Mouse (Mus musculus) retina, postnatal 1 day (tissue): Measurements from ENCODE around the gene Gm32742.
A peak's percentile ranks its signal among the peaks of the same experiment; 100 is the strongest.
"Not testable (repeated sequence)": the region's sequence is repeated elsewhere in the genome, so short reads cannot be mapped to it uniquely, and the experiment has no call there.

ENCODE experiments used
- DNase-seq: peaks from one replicate; pipeline ENCODE4 v3.0.0-alpha.2; 2012

The Gm32742 gene

DNA sequence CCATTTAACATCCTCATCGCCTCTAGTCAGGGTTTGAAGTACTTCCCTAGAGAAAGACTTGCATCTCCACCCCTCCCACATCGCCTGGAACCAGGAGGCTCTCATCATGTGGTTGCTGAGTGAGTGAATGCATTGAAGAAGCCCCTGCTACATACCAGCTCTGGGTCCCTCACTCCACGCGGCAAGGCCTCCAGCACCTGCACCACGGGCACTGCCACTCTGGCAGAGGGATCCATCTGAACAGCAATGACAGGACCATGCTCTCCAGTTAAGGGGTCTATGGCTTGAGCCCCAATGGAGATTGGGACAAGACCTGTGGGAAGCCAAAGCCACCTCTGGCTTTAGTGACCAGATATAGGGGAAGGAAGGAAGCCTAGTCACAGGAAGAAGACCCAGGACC is 18.0 kb downstream of the Gm32742 start:
- no peak for DNase-seq

DNA sequence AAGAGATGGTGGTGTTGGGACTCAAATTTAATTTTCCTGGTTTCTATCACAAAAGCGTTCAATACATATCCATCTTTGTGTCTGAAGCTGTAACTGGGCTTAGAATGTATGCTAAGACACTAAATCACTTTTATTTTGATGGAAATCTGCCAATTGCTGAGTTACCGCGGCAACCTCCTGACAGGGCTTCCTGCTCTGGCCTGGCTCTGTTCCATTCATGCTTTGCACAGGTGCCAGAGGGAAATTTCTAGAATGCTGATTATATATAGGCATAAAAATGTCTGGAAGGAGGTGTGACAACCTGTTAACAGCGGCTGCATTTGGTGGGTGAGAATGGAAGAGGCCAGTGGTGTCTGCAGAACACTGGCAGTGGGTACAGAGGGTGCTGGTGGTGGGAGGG is 18.8 kb downstream of the Gm32742 start:
- no peak for DNase-seq

DNA sequence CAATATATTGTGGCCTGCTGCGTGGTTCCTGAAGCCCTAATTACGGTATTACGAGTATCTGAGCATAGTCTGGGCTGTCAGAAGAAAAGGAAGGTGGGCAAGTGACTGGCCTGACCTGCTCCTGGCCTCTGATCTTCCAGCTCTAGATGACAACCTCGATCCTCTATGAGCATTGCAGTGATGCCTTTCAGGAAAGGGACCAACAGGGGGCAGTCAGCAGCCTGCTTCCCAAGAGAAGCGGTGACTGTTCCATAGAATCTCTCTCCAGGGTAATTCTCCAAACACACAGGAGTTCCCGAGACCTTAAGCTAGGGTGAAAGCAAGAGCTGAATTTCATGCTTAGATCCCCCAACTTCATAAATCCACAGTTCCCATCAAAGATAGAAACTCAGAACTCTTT is 21.1 kb downstream of the Gm32742 start:
- DNase-seq: no peak

DNA sequence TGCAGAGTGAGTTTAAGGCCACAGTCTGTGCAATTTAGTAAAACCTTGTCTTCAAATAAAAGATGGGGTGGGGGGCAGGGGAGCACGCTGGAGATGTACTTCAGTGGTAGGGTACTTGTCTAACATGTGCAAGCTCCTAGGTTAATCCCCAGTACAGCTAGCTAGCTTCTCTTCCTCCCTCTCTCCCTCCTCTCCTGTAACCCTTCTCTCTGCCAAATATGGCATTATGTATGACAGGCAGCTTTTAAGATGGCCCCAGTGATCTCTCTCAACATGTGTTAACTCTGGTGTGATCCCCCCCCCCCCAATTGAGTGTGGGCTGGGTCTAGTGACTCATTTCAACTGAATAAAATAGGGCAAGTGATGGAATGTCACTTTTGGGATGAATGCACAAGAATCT is 21.9 kb downstream of the Gm32742 start:
- DNase-seq: no peak

DNA sequence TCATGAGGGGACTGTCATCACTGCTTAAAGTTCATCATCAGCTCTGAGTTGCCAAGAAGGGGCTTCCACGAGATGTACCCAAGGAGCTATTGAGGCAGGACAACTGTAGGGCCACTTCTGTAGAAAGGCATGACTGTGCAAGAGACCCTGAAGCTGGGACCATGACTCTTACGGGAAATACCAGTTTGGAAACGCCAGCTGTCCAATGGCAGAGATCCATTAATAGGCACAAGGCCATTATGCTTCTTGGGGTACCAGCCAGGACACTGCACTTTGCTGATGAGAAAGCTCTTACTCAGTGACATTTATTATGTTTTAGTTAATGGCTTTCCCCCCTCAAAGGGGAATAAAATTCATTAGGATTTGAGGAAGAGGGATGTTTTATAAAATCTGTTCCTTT is 24.6 kb downstream of the Gm32742 start:
- no peak for DNase-seq

DNA sequence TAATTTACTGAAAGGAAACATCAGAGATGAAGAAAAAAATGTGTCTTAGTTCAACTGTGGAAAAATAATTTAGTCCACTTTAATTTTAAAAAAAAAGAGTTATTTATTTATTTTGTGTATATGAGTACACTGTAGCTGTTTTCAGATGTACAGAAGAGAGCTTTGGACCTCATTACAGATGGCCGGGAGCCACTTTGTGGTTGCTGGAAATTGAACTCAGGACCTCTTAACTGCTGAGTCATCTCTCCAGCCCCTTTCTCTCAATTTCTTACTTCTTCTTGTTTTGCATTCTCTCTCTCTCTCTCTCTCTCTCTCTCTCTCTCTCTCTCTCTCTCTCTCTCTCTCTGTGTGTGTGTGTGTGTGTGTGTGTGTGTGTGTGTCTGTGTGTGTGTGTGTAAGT is 25.9 kb downstream of the Gm32742 start:
- DNase-seq: not testable (repeated sequence)

DNA sequence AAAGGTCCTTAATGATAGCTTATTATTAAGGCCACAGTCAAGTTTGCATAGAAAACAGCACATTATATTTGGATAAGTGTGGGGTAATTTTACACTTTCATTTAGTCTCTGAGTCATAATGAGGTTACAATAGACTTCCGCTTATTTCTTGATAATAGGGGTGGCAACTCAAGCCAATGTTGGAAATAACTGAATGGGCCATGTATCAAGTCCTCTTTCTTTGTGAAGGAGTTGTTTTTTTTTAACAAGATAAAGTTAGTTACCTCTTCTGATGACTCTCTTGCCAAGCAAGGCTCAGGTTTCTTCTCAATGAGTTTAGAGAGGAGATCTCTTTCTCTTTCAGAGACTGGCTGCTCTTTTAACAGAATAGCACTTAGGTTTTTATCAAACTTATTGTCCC is 27.0 kb downstream of the Gm32742 start:
- no peak for DNase-seq

DNA sequence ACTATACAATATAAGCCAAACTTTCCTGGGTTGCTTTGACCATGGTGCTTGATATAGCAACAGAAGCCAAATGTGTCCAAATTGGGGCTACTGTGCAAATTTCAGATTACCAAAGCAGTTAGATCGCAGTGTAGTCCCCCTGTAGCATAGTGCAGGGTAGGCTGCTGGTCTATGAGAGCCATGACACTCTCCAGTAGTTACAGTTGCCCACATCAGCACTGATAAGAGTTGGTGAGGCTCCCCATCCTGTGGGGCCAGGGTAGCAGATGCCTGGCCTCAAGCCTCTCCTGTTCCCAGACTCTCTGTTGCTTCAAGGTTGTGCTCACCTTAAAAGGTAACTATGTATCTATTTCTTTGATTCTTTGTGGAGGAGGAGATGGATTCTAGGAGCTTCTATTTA is 27.5 kb downstream of the Gm32742 start:
- DNase-seq: no peak

DNA sequence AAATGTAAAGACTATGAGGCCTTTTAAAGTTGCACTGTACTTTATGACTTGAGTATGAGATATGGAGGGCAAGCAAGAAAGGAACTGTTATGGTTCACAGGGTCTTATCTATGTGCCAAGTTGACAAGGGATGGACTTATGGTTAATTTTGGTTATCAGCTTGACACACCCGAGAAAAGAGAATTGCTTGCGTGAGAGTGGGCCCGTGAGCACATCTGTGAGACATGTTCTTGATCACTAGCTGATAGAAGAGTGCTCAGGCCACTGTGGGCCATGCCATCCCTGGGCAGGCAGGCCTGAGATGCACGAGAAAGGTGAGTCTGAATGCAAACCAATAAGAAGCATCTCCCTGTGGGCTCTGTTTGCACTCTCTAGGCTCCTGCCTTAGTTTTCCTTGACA is 27.9 kb downstream of the Gm32742 start:
- no peak for DNase-seq

DNA sequence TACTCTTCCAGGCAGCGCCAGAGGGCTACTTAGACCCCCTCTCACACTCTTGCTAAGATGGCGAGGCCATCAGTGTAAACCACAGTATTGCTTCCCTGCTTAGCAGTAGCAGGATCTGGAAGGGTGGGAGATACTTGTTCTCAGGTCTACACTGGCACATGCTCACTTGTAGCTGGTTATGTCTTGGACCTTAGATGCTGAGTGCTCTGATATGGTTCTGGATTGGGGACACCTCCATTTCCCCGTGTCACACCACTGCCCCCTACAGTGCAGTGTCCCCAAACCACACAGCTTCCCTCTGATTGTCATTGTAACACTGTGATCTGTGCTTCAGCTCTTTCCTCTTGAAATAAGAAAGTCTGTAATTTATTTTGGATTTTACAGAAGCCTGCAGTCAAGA is 28.3 kb downstream of the Gm32742 start:
- peak; percentile 30 for DNase-seq

DNA sequence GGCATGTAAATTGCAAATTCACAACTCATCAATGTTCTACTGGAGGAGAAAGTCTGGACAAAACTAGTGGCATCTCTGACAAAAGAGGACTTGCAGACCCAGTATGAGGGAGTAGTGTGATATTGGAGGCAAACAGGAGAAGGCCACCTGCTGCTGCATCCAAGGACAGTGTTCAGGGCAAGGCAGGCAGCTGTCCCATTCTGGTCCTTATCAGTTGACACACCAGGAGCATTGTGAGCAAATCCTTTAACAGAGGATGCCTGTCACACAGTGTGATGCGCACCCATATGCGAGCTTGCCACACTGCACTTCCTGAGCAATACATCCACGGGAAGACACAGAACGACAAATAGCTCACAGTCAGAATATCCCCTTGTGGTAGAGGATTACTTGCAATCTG is 50.5 kb downstream of the Gm32742 start:
- DNase-seq: no peak

DNA sequence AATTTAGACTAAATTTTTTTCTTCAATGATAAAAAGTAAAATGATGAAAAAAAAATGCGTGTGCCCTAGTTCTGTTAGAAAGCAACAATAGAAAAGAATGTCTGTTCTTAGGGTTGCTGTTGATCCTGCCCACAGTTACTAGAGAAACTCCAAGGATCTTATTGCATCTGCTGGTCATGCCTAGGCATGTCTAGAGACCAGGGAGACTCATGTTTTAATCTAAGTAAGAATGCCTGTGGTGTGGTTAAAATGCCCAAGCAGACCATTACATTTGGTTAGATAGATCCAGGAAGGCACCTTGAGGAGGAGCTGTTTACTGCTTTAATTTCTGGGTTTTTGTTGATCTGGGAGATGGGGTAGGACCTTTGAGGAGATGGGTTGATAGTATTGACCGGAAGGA is 59.6 kb downstream of the Gm32742 start:
- no peak for DNase-seq

DNA sequence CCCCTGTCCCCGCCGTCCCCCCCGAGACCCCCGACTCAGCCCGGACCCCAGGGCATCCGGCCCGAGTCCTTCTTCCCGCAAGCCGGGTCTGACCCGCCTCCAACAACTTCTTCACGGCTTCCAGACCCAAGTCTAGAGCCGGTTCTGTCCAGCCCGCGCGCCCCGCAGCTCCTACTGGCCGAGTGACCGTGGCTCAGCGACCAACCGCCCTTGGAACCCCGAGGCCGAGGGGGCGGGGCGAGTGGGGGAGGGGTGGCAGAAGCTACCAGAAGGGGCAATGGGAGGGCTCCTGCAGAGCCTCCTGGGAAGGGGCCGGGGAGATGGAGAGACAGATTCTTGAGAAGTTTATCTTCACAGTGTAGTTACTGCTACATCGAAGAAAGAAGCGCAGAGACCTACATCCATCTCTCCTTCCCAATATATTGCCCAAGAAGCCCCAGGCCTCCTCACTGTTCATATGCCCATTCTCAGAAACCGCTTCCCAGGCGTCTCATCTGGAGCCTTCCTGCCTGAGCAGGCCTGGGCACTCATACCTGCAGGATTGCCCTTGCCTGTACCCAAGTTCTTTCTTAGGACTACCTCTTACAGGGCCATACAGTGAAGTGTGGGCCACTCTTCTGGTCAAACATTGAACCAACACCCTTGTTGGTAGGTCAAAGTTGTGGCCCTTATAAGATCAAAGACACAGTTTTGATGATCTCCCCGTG is 61.4 kb downstream of the Gm32742 start:
- peak; percentile 73 for DNase-seq

DNA sequence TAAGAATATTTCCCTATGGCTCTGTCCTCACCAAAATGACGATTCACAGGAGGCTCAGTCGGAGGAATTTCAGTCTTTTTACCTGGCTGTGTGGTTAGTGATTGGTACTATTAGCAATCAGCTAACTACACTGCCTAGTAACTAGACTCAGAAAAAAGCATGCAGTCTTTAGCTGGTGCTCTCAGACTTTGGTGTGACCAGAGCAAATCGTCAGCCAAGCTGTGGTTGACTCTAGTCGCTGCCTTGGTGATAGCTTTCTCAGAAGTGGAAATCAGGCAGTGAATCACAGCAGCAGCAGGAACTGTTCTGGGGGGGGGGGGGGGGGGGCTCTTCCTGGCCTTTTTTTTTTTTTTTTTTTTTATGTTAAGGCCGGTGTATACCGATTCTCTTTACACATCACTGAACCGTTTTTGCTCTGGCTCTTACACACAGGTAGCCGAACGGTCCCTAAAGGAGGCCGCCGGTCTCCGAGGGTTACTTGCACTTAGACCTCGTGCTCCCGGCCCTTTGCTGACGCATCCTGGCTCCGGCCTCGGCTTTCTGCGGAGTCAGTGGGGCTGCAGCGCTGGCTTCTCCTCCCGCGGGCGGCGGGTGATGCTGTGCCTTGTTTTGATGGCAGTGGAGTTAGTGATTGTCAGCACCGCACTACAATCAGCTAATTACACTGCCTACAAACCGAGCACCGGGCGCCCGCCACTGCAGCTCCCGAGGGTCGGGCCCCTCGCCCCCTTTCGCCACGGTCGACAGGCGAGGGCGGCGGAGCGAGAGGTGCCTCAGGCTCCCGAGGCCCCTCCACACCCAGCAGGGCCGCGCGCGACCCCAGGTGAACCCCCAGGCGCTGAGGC is 62.1 kb downstream of the Gm32742 start:
- DNase-seq: peak; percentile 65

DNA sequence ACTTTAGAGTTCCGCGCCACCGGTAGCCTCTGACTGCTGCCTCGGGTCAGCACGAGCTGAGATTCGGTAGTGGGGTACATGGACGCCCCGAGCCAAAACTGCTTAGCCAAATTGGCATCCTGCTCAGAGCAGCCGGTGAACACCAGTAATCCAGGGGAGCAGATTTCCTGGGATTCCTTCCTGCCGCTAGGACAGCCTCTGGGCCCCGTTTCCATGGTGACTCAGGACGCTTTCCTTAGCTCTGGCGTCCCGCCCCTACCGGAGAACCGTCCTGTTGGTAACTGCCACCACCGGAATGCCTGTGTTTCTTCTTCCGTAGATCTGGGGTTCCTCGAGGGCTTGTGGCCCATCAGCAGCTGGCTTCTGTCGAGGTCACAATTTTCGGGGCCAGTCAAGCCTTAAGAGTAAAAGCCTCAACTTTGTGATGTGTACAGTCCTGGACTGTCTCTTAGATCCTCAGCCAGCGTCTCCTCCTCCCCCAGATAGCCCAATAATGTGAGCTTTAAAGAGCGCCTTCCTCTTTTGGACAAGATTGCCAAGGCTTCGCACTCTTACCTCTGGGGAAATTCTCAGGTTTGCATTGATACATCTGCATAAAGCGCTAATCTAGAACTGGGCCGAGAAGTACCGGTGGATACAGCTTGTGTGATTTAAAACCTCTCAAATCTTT is 63.4 kb downstream of the Gm32742 start, which contains the start of gene 4833427G06Rik:
Gene 4833427G06Rik (minus strand): TSS at position 323 of the 670 bp plus-strand sequence.
- peak; percentile 83 for DNase-seq

DNA sequence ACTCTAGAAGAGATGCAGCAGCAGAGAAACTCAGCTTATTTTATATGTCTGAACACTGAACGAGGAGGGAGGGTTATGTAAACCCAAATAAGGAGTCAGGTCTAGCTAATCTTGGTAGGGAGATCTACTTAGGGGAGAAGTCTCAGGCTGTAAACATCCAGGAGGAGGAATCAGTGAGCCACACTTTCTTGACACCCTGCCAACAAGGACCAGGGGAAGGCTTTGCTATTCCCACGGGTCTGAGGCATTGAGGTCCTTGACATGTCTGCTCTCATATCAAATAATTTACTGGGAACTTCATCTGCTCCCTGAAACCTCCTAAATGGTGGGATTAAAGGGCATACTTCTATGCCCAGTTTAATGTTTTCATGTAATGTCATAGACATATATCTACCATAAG is 69.0 kb downstream of the Gm32742 start:
- no peak for DNase-seq

DNA sequence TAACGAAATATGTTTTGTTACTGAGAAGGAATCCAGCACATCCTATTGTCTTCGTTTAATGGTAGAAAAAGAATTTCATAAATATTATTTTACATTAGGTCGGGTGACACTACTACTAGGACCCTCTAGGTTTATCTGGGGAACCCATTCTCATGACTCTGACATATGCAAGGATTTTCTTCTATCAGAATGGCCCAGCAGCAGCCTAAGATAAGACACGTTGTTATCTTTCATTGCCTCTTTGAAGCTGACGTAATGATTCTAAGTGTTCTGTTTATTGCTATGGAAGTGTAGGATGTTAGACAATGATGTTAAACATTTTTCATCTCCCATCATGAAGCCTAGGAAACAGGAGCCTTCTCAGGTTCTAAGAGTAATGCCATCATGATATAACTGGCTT is 71.6 kb downstream of the Gm32742 start:
- DNase-seq: no peak

DNA sequence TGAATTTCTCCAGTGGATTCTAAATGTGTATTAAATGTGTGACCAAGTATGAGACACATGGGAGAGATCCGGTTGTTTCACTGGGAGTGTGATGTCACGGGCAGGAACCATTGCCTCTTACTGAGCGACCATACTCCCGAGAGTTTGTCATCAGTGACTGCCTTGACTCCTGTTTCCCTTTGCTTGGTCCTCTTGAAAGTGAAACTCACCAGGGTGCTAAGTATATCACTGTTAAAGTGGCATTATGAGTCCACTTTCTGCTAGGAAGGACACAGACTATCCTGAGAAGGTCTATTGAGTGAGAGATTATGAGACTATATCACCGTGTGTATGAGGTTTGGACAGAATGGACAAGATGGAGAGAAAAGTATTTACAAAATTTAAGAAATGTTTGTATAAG is 83.7 kb downstream of the Gm32742 start:
- DNase-seq: no peak
